Mouse (Mus musculus) E14TG2a.4 (cell line): ENCODE data around the gene Mlh3.

Experiments used
- H3K27me3 ChIP-seq: 2 replicates; pipeline ENCODE4 v1.6.1; 2014; ENCODE audit warnings: low read length, control low read depth; ENCODE audit not compliant: insufficient read depth
- H3K36me3 ChIP-seq: 2 replicates; pipeline ENCODE4 v1.6.1; 2014; ENCODE audit warnings: low read length, control low read depth; ENCODE audit not compliant: insufficient read depth
- H3K4me1 ChIP-seq: replicated peaks from 2 replicates; pipeline ENCODE4 v1.6.1; 2014; ENCODE audit warnings: low read depth, low read length, control low read depth
- H3K4me3 ChIP-seq: replicated peaks from 2 replicates; pipeline ENCODE4 v1.5.1; 2014; ENCODE audit warnings: mild to moderate bottlenecking, low read length
- H3K9me3 ChIP-seq: 2 replicates; pipeline ENCODE4 v1.6.1; 2014; ENCODE audit warnings: low read length, control low read depth
- CTCF ChIP-seq: conservative IDR thresholded peaks from 2 replicates; pipeline ENCODE4 v1.5.1; 2014; ENCODE audit warnings: low read length
- NANOG ChIP-seq: IDR thresholded peaks from 2 replicates; pipeline ENCODE4 v1.6.1; 2014; ENCODE audit warnings: borderline replicate concordance, low read length, mixed read lengths
- POU5F1 ChIP-seq: IDR thresholded peaks from 2 replicates; pipeline ENCODE4 v1.6.1; 2014; ENCODE audit warnings: low read length, borderline replicate concordance

The Mlh3 gene

DNA sequence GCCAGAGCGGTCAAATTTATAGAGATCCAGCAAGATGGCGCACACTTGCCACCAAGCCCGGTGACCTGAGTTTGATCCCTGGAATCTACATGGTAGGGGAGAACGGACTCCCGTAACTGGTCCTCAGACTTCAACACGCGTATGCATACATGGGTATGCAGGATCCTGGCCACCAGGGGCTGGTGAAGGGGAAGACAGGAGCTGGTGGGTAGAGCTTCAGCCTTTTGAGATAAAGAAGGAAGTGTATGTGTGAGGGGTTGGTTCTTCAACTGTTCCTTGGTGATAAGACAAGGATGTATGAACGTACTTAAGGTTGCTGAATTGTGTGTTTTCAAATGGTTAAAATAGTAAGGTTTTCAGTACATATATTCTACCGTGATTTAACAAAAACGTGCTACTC is 8.5 kb upstream of the Mlh3 start:
- H3K9me3 ChIP-seq = no peaks in the 10 kb centered on the region
- peaks cover 39% of the 10 kb centered on the region for H3K36me3 ChIP-seq
- H3K27me3 ChIP-seq = no peaks in the 10 kb centered on the region
- TF ChIP-seq CTCF (no peak), NANOG (no peak), POU5F1 (no peak)
- H3K4me1 ChIP-seq = peaks cover 58% of the 10 kb centered on the region
- H3K4me3 ChIP-seq = no peak overlapping the region

DNA sequence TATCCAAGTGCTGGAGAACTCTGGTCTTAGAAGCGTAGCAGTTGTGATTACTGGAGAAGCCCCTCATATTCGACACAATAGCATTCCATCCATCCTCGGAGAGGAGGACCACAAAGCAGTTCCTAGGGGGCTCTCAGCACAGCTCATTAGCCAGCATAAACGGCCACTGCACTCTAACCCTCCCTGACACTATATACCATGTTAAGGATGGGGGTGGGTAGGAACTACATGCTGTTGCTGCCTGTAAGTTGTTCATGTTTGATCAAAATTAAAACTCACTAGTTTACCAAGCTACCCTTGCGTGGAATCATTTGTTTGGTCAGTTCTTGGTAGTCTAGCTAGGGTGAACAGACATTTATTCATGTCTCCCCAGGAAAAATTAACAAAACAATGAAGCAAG is 5.9 kb upstream of the Mlh3 start:
- H3K27me3 ChIP-seq = no peaks in the 10 kb centered on the region
- peaks cover 39% of the 10 kb centered on the region for H3K36me3 ChIP-seq
- peaks cover 82% of the 10 kb centered on the region for H3K4me1 ChIP-seq
- no peaks in the 10 kb centered on the region for H3K9me3 ChIP-seq
- H3K4me3 ChIP-seq = no peak overlapping the region
- TF ChIP-seq POU5F1 (no peak), NANOG (no peak), CTCF (no peak)

DNA sequence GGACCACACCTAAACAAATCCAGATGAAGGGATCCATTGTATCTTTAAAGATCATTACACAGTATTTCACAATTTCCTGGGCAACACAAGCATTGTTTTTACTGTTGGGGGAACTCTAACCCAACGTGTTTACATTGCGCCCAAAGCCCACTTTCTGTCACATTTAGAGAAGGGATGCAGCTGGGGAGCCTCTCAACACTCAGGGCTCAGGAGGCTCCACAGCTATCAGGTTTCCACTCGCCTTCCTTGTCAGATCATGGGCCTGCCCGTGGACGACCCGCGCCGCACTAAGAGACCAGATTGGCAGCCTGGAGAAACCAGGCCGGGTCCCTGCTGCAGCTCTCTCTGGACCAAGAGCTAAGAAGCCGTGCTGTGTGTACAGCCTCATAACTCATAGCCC is 3.1 kb upstream of the Mlh3 start:
- Histone ChIP-seq H3K4me3 (peak overlapping the region; percentile 32; the same call in 1 of the 2 replicates), H3K9me3 (no peaks in the 10 kb centered on the region), H3K36me3 (peaks cover 43% of the 10 kb centered on the region), H3K4me1 (peaks cover 87% of the 10 kb centered on the region), H3K27me3 (no peaks in the 10 kb centered on the region)
- TF ChIP-seq NANOG (no peak), CTCF (no peak), POU5F1 (no peak)

DNA sequence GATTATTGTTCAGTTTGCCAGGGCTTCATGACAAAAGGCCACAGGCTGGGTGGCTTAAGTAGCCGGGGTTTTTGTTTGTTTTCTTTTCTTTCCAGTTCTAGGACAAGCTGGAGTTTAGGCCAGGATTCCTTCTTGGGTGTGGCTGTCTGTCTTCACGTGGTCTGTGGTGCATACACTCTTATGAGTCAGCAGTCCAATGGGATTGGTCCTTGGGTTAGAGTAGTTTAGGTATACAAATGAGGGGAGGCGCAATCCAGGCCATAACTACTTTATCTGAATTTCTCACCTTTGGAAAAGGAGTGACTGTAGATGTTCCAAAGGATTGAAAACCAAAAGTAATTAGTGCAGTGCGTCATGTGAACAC is 1.4 kb upstream of the Mlh3 start:
- Histone ChIP-seq H3K36me3 (peaks cover 43% of the 10 kb centered on the region), H3K9me3 (no peaks in the 10 kb centered on the region), H3K27me3 (no peaks in the 10 kb centered on the region), H3K4me3 (peak overlapping the region; percentile 82; the same call in 1 of the 2 replicates), H3K4me1 (peaks cover 75% of the 10 kb centered on the region)
- TF ChIP-seq CTCF = no peak
- no peak for TF ChIP-seq NANOG
- TF ChIP-seq POU5F1 = no peak

DNA sequence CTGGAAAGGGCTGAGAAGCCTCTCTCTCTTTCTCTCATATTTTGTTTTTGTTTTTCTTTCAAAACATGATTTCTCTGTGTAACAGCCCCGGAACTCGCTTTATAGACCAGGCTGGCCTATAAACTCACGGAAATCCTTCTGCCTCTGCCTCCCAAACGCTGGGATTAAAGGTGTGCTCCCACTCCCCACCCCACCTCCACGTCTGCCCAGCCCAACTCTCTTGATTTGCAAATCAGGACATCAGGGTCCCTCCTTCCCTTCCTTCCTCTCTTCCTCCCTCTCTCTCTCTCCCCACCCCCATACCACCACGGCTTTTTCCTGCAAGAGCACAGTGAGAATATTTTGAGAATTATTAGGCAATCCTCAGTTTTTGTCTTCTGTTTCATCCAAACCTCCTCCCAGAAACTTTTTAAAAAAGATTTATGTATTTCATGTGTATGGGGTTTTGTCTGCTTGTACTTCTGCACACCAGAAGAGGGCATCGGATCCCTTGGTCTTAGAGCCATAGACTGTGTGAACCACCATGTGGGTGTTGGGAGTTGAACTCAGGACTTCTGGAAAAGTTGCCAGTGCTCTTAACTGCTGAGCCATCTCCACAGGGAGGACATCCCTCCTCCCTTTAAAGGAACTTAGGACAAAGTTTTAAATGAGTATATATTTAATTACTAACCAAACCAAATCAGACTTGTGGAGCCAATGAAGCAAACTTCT is 888 bp upstream of the Mlh3 start:
- H3K4me1 ChIP-seq = peaks cover 70% of the 10 kb centered on the region
- H3K27me3 ChIP-seq = no peaks in the 10 kb centered on the region
- H3K9me3 ChIP-seq = no peaks in the 10 kb centered on the region
- peaks cover 41% of the 10 kb centered on the region for H3K36me3 ChIP-seq
- TF ChIP-seq CTCF = no peak; the same call in 1 of the 2 replicates
- no peak for TF ChIP-seq NANOG
- TF ChIP-seq POU5F1 = no peak
- H3K4me3 ChIP-seq = peak overlapping the region; percentile 82

DNA sequence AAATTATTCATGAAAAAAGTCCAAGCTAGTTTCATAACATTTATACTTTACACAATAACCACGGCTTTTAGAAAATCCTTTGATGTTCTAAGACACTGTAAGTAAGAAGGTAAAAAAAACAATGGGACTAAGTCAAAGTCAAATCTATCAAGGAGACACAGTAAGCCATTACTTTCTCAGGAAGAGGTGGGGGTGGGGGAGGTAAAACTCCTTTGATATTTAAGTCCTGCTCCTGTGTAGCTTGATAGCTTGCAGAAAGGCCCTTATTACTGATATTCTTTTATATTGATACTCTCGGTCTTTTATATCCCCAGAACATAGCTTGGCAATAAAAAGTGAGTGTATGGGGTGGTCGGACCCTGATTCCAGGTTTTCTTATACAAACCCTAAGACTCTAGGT is 578 bp downstream of the Mlh3 start:
- no peaks in the 10 kb centered on the region for H3K9me3 ChIP-seq
- H3K4me1 ChIP-seq = peaks cover 64% of the 10 kb centered on the region
- H3K4me3 ChIP-seq = peak overlapping the region; percentile 82
- H3K27me3 ChIP-seq = no peaks in the 10 kb centered on the region
- TF ChIP-seq NANOG (peak; percentile 6; the same call in 1 of the 2 replicates), POU5F1 (no peak), CTCF (no peak)
- H3K36me3 ChIP-seq = peaks cover 42% of the 10 kb centered on the region

DNA sequence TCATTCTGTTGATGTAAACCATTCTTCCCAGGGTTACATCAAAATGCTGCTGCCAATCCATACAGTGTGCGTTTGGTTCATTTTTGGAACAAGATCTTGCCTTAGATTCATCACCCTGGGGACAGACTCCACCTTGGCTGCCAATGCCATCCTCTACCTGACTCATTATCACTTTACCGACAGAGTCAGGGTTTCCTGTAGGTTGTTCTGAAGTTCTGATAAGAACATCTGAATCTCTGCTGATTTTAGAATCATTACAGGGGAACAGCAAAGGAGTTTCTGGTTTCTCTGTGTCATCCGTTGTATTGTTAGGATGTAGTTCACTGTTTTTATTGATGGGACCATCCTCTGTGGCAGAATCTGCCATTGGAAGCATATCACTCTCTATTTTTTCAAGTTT is 4.2 kb downstream of the Mlh3 start:
- Histone ChIP-seq H3K9me3 (no peaks in the 10 kb centered on the region), H3K4me1 (peaks cover 34% of the 10 kb centered on the region), H3K36me3 (peaks cover 69% of the 10 kb centered on the region), H3K27me3 (no peaks in the 10 kb centered on the region), H3K4me3 (no peak overlapping the region)
- no peak for TF ChIP-seq POU5F1
- TF ChIP-seq CTCF = no peak
- TF ChIP-seq NANOG = no peak

DNA sequence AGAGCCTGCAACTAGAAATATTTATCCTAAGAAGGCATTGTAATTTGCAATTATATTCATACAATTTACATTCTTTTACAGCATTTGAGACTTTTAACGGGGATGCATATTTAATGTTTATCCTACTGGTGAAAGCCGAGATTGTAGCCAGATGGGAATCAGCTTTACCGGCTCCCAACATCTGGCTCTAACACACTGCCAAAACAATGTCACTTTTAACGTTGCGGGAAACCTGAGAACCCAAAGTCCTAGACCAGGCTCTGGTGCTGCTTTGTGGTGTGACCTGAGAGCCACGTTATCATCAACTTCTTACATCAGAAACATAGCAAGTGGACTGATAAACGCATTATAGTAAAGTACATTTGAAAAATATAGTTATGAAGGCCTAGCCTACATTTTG is 5.5 kb downstream of the Mlh3 start:
- TF ChIP-seq NANOG = no peak
- no peak for TF ChIP-seq CTCF
- no peak for TF ChIP-seq POU5F1
- peaks cover 25% of the 10 kb centered on the region for H3K4me1 ChIP-seq
- H3K36me3 ChIP-seq = peaks cover 82% of the 10 kb centered on the region
- no peaks in the 10 kb centered on the region for H3K9me3 ChIP-seq
- H3K4me3 ChIP-seq = no peak overlapping the region
- H3K27me3 ChIP-seq = no peaks in the 10 kb centered on the region

DNA sequence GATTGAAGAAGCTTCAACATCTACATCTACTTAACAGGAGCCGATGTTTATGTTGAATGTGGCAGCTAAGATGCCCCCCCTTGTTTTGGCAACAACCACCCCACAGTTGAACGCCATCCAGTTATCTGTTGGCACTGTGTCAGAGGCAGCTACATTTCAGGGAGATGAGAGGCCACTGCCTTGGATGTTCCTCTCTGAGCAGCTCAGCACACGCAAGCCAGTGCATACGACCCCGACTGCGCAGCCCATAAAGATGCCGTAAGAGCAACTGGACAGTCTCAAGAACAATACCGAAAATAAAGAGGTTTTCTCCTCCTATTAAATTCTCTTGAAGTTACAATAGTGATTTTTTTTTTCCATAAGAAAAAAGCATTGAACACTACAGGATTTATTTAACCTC is 5.9 kb downstream of the Mlh3 start:
- Histone ChIP-seq H3K4me1 (peaks cover 21% of the 10 kb centered on the region), H3K4me3 (no peak overlapping the region), H3K36me3 (peaks cover 85% of the 10 kb centered on the region), H3K9me3 (no peaks in the 10 kb centered on the region), H3K27me3 (no peaks in the 10 kb centered on the region)
- TF ChIP-seq NANOG (no peak), POU5F1 (no peak), CTCF (no peak)
